Mouse (Mus musculus): Measurements from ENCODE around the gene Gm44502.

Gene Gm44502

GRCm38 (mm10) chr15:89429352-89430221, at the start of gene Gm44502, which contains the start of the genes C730034F03Rik and Chkb:
Gene Gm44502, minus strand, starts transcription at chr15:89429696.
Gene C730034F03Rik, plus strand, starts transcription at chr15:89429589.
Gene Chkb, minus strand, starts transcription at chr15:89429908.
- peak; percentile 93 for DNase-seq (ENCODE audit: low read depth, low spot score)

GRCm38 (mm10) chr15:89478622-89479021, 49.1 kb upstream of the Gm44502 start:
- DNase-seq (ENCODE audit: low read depth, low spot score): no peak

- peak; percentile 88 for DNase-seq (ENCODE audit: low read depth, low spot score)
These were observed 48.3 kb upstream of the Gm44502 start for GRCm38 (mm10) chr15:89477806-89478205.

GRCm38 (mm10) chr15:89477091-89477491, 47.6 kb upstream of the Gm44502 start, which contains the start of gene Arsa:
Gene Arsa, minus strand, starts transcription at chr15:89477425.
- no peak for DNase-seq (ENCODE audit: low read depth, low spot score)

- no peak for DNase-seq (ENCODE audit: low read depth, low spot score)
These were observed 46.9 kb upstream of the Gm44502 start for GRCm38 (mm10) chr15:89476475-89476815.

GRCm38 (mm10) chr15:89475611-89476474, 46.3 kb upstream of the Gm44502 start:
- DNase-seq (ENCODE audit: low read depth, low spot score): peak; percentile 95

GRCm38 (mm10) chr15:89475293-89475600, 45.8 kb upstream of the Gm44502 start:
- DNase-seq (ENCODE audit: low read depth, low spot score): no peak

GRCm38 (mm10) chr15:89474596-89475292, 45.2 kb upstream of the Gm44502 start:
- DNase-seq (ENCODE audit: low read depth, low spot score): no peak

GRCm38 (mm10) chr15:89473921-89474320, 44.4 kb upstream of the Gm44502 start:
- no peak for DNase-seq (ENCODE audit: low read depth, low spot score)

GRCm38 (mm10) chr15:89473370-89473769, 43.9 kb upstream of the Gm44502 start:
- DNase-seq (ENCODE audit: low read depth, low spot score): no peak

- no peak for DNase-seq (ENCODE audit: low read depth, low spot score)
These were observed 42.0 kb upstream of the Gm44502 start for GRCm38 (mm10) chr15:89471476-89471875.

- DNase-seq (ENCODE audit: low read depth, low spot score): peak; percentile 75
These were observed 39.1 kb upstream of the Gm44502 start for GRCm38 (mm10) chr15:89468577-89468976.

- peak; percentile 76 for DNase-seq (ENCODE audit: low read depth, low spot score)
These were observed 35.6 kb upstream of the Gm44502 start for GRCm38 (mm10) chr15:89465052-89465451.

- peak; percentile 47 for DNase-seq (ENCODE audit: low read depth, low spot score)
These were observed 34.1 kb upstream of the Gm44502 start for GRCm38 (mm10) chr15:89463334-89464235.

- DNase-seq (ENCODE audit: low read depth, low spot score): no peak
These were observed 32.7 kb upstream of the Gm44502 start for GRCm38 (mm10) chr15:89462176-89462575.

GRCm38 (mm10) chr15:89461321-89461720, 31.8 kb upstream of the Gm44502 start:
- no peak for DNase-seq (ENCODE audit: low read depth, low spot score)

GRCm38 (mm10) chr15:89460298-89460697, 30.8 kb upstream of the Gm44502 start:
- DNase-seq (ENCODE audit: low read depth, low spot score): peak; percentile 57

- no peak for DNase-seq (ENCODE audit: low read depth, low spot score)
These were observed 30.3 kb upstream of the Gm44502 start for GRCm38 (mm10) chr15:89459821-89460220.

GRCm38 (mm10) chr15:89458942-89459341, 29.4 kb upstream of the Gm44502 start:
- no peak for DNase-seq (ENCODE audit: low read depth, low spot score)

GRCm38 (mm10) chr15:89455642-89456041, 26.1 kb upstream of the Gm44502 start:
- no peak for DNase-seq (ENCODE audit: low read depth, low spot score)

- no peak for DNase-seq (ENCODE audit: low read depth, low spot score)
These were observed 25.4 kb upstream of the Gm44502 start for GRCm38 (mm10) chr15:89454857-89455256.

Data from R1 (cell line).